Mouse (Mus musculus): ENCODE data around the gene Ebf1.

The Ebf1 gene

GRCm38 (mm10) chr11:44616788-44617712 is at the start of gene Ebf1:
Gene Ebf1 (plus strand): TSS chr11:44617317.
- TF ChIP-seq GATA4 (IDR thresholded peaks at IDR 0.05; ENCODE audit: insufficient replicate concordance, low read length), result no peak

GRCm38 (mm10) chr11:44572781-44573180 is 44.3 kb upstream of the Ebf1 start:
- no peak for TF ChIP-seq GATA4 (IDR thresholded peaks at IDR 0.05; ENCODE audit: insufficient replicate concordance, low read length)

- no peak for TF ChIP-seq GATA4 (IDR thresholded peaks at IDR 0.05; ENCODE audit: insufficient replicate concordance, low read length)
Observed at GRCm38 (mm10) chr11:44573396-44573795, 43.7 kb upstream of the Ebf1 start.

- TF ChIP-seq GATA4 (IDR thresholded peaks at IDR 0.05; ENCODE audit: insufficient replicate concordance, low read length), result no peak
Observed at GRCm38 (mm10) chr11:44574391-44574790, 42.7 kb upstream of the Ebf1 start.

- no peak for TF ChIP-seq GATA4 (IDR thresholded peaks at IDR 0.05; ENCODE audit: insufficient replicate concordance, low read length)
Observed at GRCm38 (mm10) chr11:44574820-44575219, 42.3 kb upstream of the Ebf1 start.

GRCm38 (mm10) chr11:44577911-44578310 is 39.2 kb upstream of the Ebf1 start:
- no peak for TF ChIP-seq GATA4 (IDR thresholded peaks at IDR 0.05; ENCODE audit: insufficient replicate concordance, low read length)

- TF ChIP-seq GATA4 (IDR thresholded peaks at IDR 0.05; ENCODE audit: insufficient replicate concordance, low read length), result peak; percentile 38; the same call in 1 of the 2 replicates
Observed at GRCm38 (mm10) chr11:44581277-44581683, 35.8 kb upstream of the Ebf1 start.

- no peak for TF ChIP-seq GATA4 (IDR thresholded peaks at IDR 0.05; ENCODE audit: insufficient replicate concordance, low read length)
Observed at GRCm38 (mm10) chr11:44586047-44586696, 30.9 kb upstream of the Ebf1 start.

GRCm38 (mm10) chr11:44593016-44593415 is 24.1 kb upstream of the Ebf1 start:
- no peak for TF ChIP-seq GATA4 (IDR thresholded peaks at IDR 0.05; ENCODE audit: insufficient replicate concordance, low read length)

GRCm38 (mm10) chr11:44594768-44595167 is 22.3 kb upstream of the Ebf1 start:
- no peak for TF ChIP-seq GATA4 (IDR thresholded peaks at IDR 0.05; ENCODE audit: insufficient replicate concordance, low read length)

GRCm38 (mm10) chr11:44606881-44607280 is 10.2 kb upstream of the Ebf1 start:
- no peak for TF ChIP-seq GATA4 (IDR thresholded peaks at IDR 0.05; ENCODE audit: insufficient replicate concordance, low read length)

GRCm38 (mm10) chr11:44608646-44609045 is 8.5 kb upstream of the Ebf1 start:
- TF ChIP-seq GATA4 (IDR thresholded peaks at IDR 0.05; ENCODE audit: insufficient replicate concordance, low read length), result no peak

GRCm38 (mm10) chr11:44610971-44611781 is 5.9 kb upstream of the Ebf1 start:
- no peak for TF ChIP-seq GATA4 (IDR thresholded peaks at IDR 0.05; ENCODE audit: insufficient replicate concordance, low read length)

- TF ChIP-seq GATA4 (IDR thresholded peaks at IDR 0.05; ENCODE audit: insufficient replicate concordance, low read length), result no peak
Observed at GRCm38 (mm10) chr11:44612156-44612555, 5.0 kb upstream of the Ebf1 start.

GRCm38 (mm10) chr11:44612681-44613410 is 4.3 kb upstream of the Ebf1 start:
- TF ChIP-seq GATA4 (IDR thresholded peaks at IDR 0.05; ENCODE audit: insufficient replicate concordance, low read length), result no peak
